In genomic region chr12:29528031-29528771, GRCm38 (mm10) we compare ENCODE assay signal across 9 mouse cellular contexts. TPM values are rescaled to one million over a fixed set of nuclear protein-coding genes. Genes with fewer than 3 reads are reported as not detected.
DNase-seq lines count a peak whose midpoint lies in the region; ATAC-seq lines count a peak whose summit lies in the region.
"Had no signal": no experiment of that assay in that cellular context is flagged by ENCODE, and none has a peak within 500 bp of the region (broad histone marks: within the 10 kb centered on the region; RNA-seq: fewer than 3 reads in every experiment).

Gene Myt1l (plus strand): TSS chr12:29528384.

- DNase-seq in heart, postnatal 36 days: no peak
- peak; percentile 43 to 66 for DNase-seq in cerebellum, postnatal 36 days
- DNase-seq in midbrain, embryonic 11.5 days (ENCODE audit: low spot score, missing footprints): peak; percentile 91
- DNase-seq in urinary bladder, adult 2 months (ENCODE audit: low spot score): no peak

- no peaks in the 10 kb centered on the region for H3K4me1 ChIP-seq in heart, embryonic 16.5 days (ENCODE audit: control insufficient read depth, insufficient read depth, low read length)
- H3K4me1 ChIP-seq in intestine, embryonic 15.5 days (replicated peaks): no peaks in the 10 kb centered on the region
- H3K4me1 ChIP-seq in midbrain, embryonic 11.5 days (ENCODE audit: control insufficient read depth, insufficient read depth, low read length): peaks cover 22% of the 10 kb centered on the region
- no peaks in the 10 kb centered on the region for H3K4me1 ChIP-seq in kidney, embryonic 14.5 days (ENCODE audit: control insufficient read depth, insufficient read depth, low read length)

- H3K4me2 ChIP-seq in heart, embryonic 16.5 days (ENCODE audit: low read depth, low read length): peak within 1 kb of the TSS; percentile 61
- H3K4me2 ChIP-seq in intestine, embryonic 15.5 days (replicated peaks): peak within 1 kb of the TSS; percentile 26
- peak within 1 kb of the TSS; percentile 62 for H3K4me2 ChIP-seq in midbrain, embryonic 11.5 days
- no peak within 1 kb of the TSS; the same call in 1 of the 2 replicates for H3K4me2 ChIP-seq in kidney, embryonic 14.5 days (replicated peaks; ENCODE audit: low read depth, low read length)

- peak within 1 kb of the TSS; percentile 41 for H3K4me3 ChIP-seq in heart, embryonic 16.5 days (ENCODE audit: low read length)
- peak within 1 kb of the TSS; percentile 9; the same call in 1 of the 2 replicates for H3K4me3 ChIP-seq in intestine, embryonic 15.5 days (replicated peaks)
- peak within 1 kb of the TSS; percentile 33 for H3K4me3 ChIP-seq in midbrain, embryonic 11.5 days (ENCODE audit: low read depth, low read length)
- H3K4me3 ChIP-seq in kidney, embryonic 14.5 days (ENCODE audit: low read length): no peak within 1 kb of the TSS; the same call in 1 of the 2 replicates

- intact Hi-C loops in heart, postnatal 36 days (cut with DNase I): no loop called here

- ATAC-seq in heart, embryonic 16.5 days (replicated peaks; ENCODE audit: extremely low read depth, insufficient read depth, low FRiP score): no peak
- ATAC-seq in intestine, embryonic 15.5 days: no peak
- ATAC-seq in midbrain, embryonic 11.5 days (ENCODE audit: low FRiP score): peak; percentile 25; the same call in 1 of the 2 replicates
- ATAC-seq in erythroblast, adult 5-6 weeks (replicated peaks; ENCODE audit: low FRiP score, poor library complexity, severe bottlenecking): no peak
- no peak for ATAC-seq in kidney, embryonic 14.5 days (ENCODE audit: low FRiP score, low TSS enrichment)

- no peaks in the 10 kb centered on the region for H3K36me3 ChIP-seq in heart, embryonic 16.5 days (ENCODE audit: control insufficient read depth, insufficient read depth)
- no peaks in the 10 kb centered on the region for H3K36me3 ChIP-seq in intestine, embryonic 15.5 days
- H3K36me3 ChIP-seq in midbrain, embryonic 11.5 days (ENCODE audit: control insufficient read depth, insufficient read depth, low read length): no peaks in the 10 kb centered on the region
- no peaks in the 10 kb centered on the region for H3K36me3 ChIP-seq in kidney, embryonic 14.5 days (ENCODE audit: control insufficient read depth, insufficient read depth, low read length)

- peaks cover 23% of the 10 kb centered on the region for H3K27me3 ChIP-seq in heart, embryonic 16.5 days (ENCODE audit: control insufficient read depth, insufficient read depth, low read length)
- peaks cover 18% of the 10 kb centered on the region for H3K27me3 ChIP-seq in intestine, embryonic 15.5 days (replicated peaks)
- peaks cover 13% of the 10 kb centered on the region for H3K27me3 ChIP-seq in midbrain, embryonic 11.5 days (ENCODE audit: control insufficient read depth, insufficient read depth, low read length)
- peaks cover 29% of the 10 kb centered on the region for H3K27me3 ChIP-seq in kidney, embryonic 14.5 days (ENCODE audit: control insufficient read depth, insufficient read depth, low read length)

- H3K9ac ChIP-seq in heart, embryonic 16.5 days (ENCODE audit: low read length): no peak within 1 kb of the TSS
- H3K9ac ChIP-seq in intestine, embryonic 15.5 days: no peak within 1 kb of the TSS
- peak within 1 kb of the TSS; percentile 68 for H3K9ac ChIP-seq in midbrain, embryonic 11.5 days (ENCODE audit: low read length)
- H3K9ac ChIP-seq in kidney, embryonic 14.5 days (ENCODE audit: low read depth, low read length): no peak within 1 kb of the TSS

- H3K9me3 ChIP-seq in heart, embryonic 16.5 days (replicated peaks; ENCODE audit: control insufficient read depth, low read length): no peaks in the 10 kb centered on the region
- H3K9me3 ChIP-seq in intestine, embryonic 15.5 days: no peaks in the 10 kb centered on the region
- no peaks in the 10 kb centered on the region for H3K9me3 ChIP-seq in midbrain, embryonic 11.5 days (ENCODE audit: control insufficient read depth, low read length)
- no peaks in the 10 kb centered on the region for H3K9me3 ChIP-seq in kidney, embryonic 14.5 days (ENCODE audit: control insufficient read depth, low read length)

- H3K27ac ChIP-seq in heart, embryonic 16.5 days (ENCODE audit: low read length): no peak within 1 kb of the TSS
- no peak within 1 kb of the TSS for H3K27ac ChIP-seq in intestine, embryonic 15.5 days
- H3K27ac ChIP-seq in midbrain, embryonic 11.5 days (ENCODE audit: low read depth, low read length): peak within 1 kb of the TSS; percentile 94
- H3K27ac ChIP-seq in kidney, embryonic 14.5 days (ENCODE audit: low read depth, low read length): no peak within 1 kb of the TSS

- WGBS in heart, embryonic 16.5 days: 35% methylated on average over 13 of the region's 13 CpGs
- WGBS in intestine, embryonic 15.5 days: 43% methylated on average over 13 of the region's 13 CpGs
- WGBS in midbrain, embryonic 11.5 days: 10% methylated on average over 13 of the region's 13 CpGs
- WGBS in kidney, embryonic 14.5 days: 37% methylated on average over 13 of the region's 13 CpGs

RNA-seq across cellular contexts. Expression of gene Myt1l, which starts in this region (rescaled TPM):
- 0.03 and 0.07 TPM in 2 replicates for polyA plus RNA-seq in heart, embryonic 16.5 days (2015; fragmentation: Nextera tagmentation; extraction: Ambion mirVana)
- under 1 TPM in 1 of 2 experiments, not detected in 1; 0.16 TPM for total RNA-seq in heart, postnatal 36 days (2021)
- 2.4 and 2.8 TPM in 2 replicates for polyA plus RNA-seq in intestine, embryonic 15.5 days (2015; fragmentation: Nextera tagmentation; extraction: Ambion mirVana)
- 13.3 and 13.5 TPM in 2 replicates for polyA plus RNA-seq in midbrain, embryonic 11.5 days (2014; fragmentation: Nextera tagmentation; extraction: Ambion mirVana)
- polyA plus RNA-seq in urinary bladder, adult 2 months (2012; rRNA removed): 0.04 TPM in 1 of 2 replicates, not detected in the other
- total RNA-seq in erythroblast, adult 5-6 weeks (2015; ENCODE audit: low replicate concordance): not detected in 2 replicates
- not detected in 2 replicates for total RNA-seq in erythroblast, adult 5-6 weeks (2017; ENCODE audit: low replicate concordance)
- polyA plus RNA-seq in kidney, embryonic 14.5 days (2014; fragmentation: Nextera tagmentation; extraction: Ambion mirVana): not detected in 2 replicates
- total RNA-seq: MEL had no signal

Comparison
In these comparisons a context has a peak if more than half of its experiments do, and no peak if none do; other contexts are left out.
1. DNase-seq: peak in cerebellum, postnatal 36 days (2 of 2) and midbrain, embryonic 11.5 days (single experiment); none in heart, postnatal 36 days (0 of 2) and urinary bladder, adult 2 months (single experiment).